Mouse (Mus musculus): ENCODE data around the gene Irak2. TPM values are rescaled to one million over a fixed set of nuclear protein-coding genes. Genes with fewer than 3 reads are reported as not detected.

Irak2 gene
- polyA plus RNA-seq, 1 experiment from 2014 or later, result 7.4 TPM

- Histone ChIP-seq H3K4me1 (ENCODE audit: control insufficient read depth, insufficient read depth, low read length) (no peaks in the 10 kb centered on the region), H3K36me3 (ENCODE audit: control insufficient read depth, insufficient read depth, low read length) (no peaks in the 10 kb centered on the region), H3K4me2 (replicated peaks; ENCODE audit: low read depth, low read length) (no peak overlapping the region), H3K27ac (ENCODE audit: low read length) (no peak overlapping the region), H3K4me3 (ENCODE audit: low read depth, low read length) (no peak overlapping the region), H3K9ac (replicated peaks; ENCODE audit: low read depth, low read length) (no peak overlapping the region), H3K27me3 (ENCODE audit: control insufficient read depth, insufficient read depth, low read length) (no peaks in the 10 kb centered on the region), H3K9me3 (ENCODE audit: control insufficient read depth, low read depth, low read length) (no peaks in the 10 kb centered on the region)
- no peak for ATAC-seq (ENCODE audit: insufficient number of reproducible peaks, insufficient read depth, low FRiP score, low read depth)
- WGBS, result 71% methylated on average over 14 of the region's 14 CpGs
Observed at GRCm38 (mm10) chr6:113678246-113679012, 40.2 kb downstream of the Irak2 start.

DNA sequence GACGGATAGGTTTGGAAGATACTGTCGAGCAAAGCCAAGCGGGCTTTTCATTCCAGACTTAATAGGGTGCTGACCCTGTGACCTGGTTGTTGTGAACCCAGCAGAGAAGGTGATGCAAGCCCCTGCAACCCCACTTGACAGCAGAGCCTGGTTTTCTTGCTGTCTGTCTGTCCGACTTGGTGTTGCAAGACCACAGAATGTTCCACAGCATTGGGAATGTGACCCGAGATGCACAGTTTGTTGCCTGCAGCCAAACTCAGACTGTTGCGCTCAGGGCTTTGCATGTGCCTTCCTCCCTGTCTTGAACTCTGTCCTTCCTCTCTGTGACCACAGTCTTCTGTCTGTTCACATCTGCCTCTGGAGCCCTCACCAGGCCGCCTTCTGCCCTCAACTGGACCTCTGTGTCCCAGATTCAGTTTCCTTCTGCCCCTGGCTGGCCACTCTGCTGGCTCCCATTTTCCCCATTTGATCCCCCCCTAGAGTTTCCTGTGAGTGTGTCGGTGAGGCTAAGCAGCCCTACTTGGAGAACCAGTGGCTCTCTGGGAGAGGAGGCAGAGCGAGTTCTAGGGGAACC, 41.8 kb downstream of the Irak2 start:
- Histone ChIP-seq H3K4me3 (ENCODE audit: low read depth, low read length) (no peak overlapping the region), H3K9me3 (ENCODE audit: control insufficient read depth, low read depth, low read length) (no peaks in the 10 kb centered on the region), H3K27ac (ENCODE audit: low read length) (no peak overlapping the region), H3K36me3 (ENCODE audit: control insufficient read depth, insufficient read depth, low read length) (no peaks in the 10 kb centered on the region), H3K27me3 (ENCODE audit: control insufficient read depth, insufficient read depth, low read length) (no peaks in the 10 kb centered on the region), H3K4me2 (replicated peaks; ENCODE audit: low read depth, low read length) (no peak overlapping the region), H3K9ac (replicated peaks; ENCODE audit: low read depth, low read length) (no peak overlapping the region), H3K4me1 (ENCODE audit: control insufficient read depth, insufficient read depth, low read length) (no peaks in the 10 kb centered on the region)
- no peak for ATAC-seq (ENCODE audit: insufficient number of reproducible peaks, insufficient read depth, low FRiP score, low read depth)
- WGBS, result 78% methylated on average over 9 of the region's 9 CpGs

DNA sequence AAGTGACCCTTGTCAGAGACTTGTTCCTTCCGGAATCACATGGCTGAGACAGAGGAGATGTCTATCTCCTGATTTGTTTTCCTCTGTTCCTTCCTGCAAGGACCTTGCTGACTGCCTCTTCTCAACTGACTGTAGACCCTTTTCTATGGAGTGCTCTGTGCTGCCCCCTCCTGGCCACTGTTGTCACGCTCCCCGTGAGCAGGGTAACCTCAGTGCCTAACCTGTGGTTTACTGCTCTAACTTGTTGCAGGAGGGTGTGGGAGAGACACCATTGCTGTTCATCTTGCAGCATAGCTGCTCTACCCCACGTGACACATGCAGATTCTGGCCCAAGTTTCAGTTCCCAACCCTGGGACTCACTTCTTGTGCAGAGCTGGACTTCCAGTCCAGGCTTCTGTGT, 43.0 kb downstream of the Irak2 start:
- no peaks in the 10 kb centered on the region for H3K4me1 ChIP-seq (ENCODE audit: control insufficient read depth, insufficient read depth, low read length)
- H3K36me3 ChIP-seq (ENCODE audit: control insufficient read depth, insufficient read depth, low read length), result no peaks in the 10 kb centered on the region
- no peaks in the 10 kb centered on the region for H3K27me3 ChIP-seq (ENCODE audit: control insufficient read depth, insufficient read depth, low read length)
- H3K9me3 ChIP-seq (ENCODE audit: control insufficient read depth, low read depth, low read length), result no peaks in the 10 kb centered on the region
- H3K4me2 ChIP-seq (replicated peaks; ENCODE audit: low read depth, low read length), result no peak overlapping the region
- no peak for ATAC-seq (ENCODE audit: insufficient number of reproducible peaks, insufficient read depth, low FRiP score, low read depth)
- no peak overlapping the region for H3K27ac ChIP-seq (ENCODE audit: low read length)
- no peak overlapping the region for H3K9ac ChIP-seq (replicated peaks; ENCODE audit: low read depth, low read length)
- no peak overlapping the region for H3K4me3 ChIP-seq (ENCODE audit: low read depth, low read length)
- WGBS, result 20% methylated on average over 4 of the region's 4 CpGs

DNA sequence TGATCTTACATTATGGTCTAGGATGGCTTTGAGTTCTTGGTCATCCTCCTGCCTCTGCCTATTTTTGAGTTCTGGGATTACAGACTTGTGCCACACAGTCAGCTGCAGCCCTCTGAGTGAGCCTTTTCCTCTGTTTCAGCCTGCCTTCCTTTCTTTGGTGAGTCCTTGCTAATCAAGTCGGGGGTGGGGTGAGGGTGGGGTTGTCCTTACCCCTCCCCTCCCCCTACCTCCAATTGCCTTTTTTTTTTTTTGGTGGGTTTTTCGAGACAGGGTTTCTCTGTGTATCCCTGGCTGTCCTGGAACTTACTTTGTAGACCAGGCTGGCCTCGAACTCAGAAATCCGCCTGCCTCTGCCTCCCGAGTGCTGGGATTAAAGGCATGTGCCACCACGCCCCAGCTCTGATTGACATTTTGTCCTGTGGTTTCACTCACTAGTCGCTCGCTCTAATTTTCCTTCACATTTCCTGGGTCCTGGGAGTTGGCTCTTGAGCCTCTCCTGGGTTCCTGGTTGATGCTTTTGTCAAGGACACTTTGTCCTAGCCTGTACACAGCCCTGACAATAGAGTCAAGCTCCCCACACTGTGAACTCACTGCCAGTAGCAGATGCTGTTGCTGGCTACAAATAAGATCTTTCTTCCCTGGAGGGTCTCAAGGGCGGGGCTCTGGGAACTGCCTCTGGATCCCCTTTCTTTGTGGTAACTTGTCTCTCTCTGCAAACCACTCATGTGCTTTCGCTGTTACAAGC, 45.0 kb downstream of the Irak2 start:
- no peak overlapping the region for H3K4me2 ChIP-seq (replicated peaks; ENCODE audit: low read depth, low read length)
- WGBS, result 88% methylated on average over 10 of the region's 10 CpGs

GRCm38 (mm10) chr6:113686551-113687125, 48.4 kb downstream of the Irak2 start:
- Histone ChIP-seq H3K9me3 (ENCODE audit: control insufficient read depth, low read depth, low read length) (no peaks in the 10 kb centered on the region), H3K4me3 (ENCODE audit: low read depth, low read length) (no peak overlapping the region), H3K9ac (replicated peaks; ENCODE audit: low read depth, low read length) (no peak overlapping the region), H3K27ac (ENCODE audit: low read length) (no peak overlapping the region), H3K4me2 (replicated peaks; ENCODE audit: low read depth, low read length) (no peak overlapping the region), H3K27me3 (ENCODE audit: control insufficient read depth, insufficient read depth, low read length) (no peaks in the 10 kb centered on the region), H3K4me1 (ENCODE audit: control insufficient read depth, insufficient read depth, low read length) (peaks cover 12% of the 10 kb centered on the region; the same call in 1 of the 2 replicates), H3K36me3 (ENCODE audit: control insufficient read depth, insufficient read depth, low read length) (no peaks in the 10 kb centered on the region)
- 38% methylated on average over 8 of the region's 8 CpGs for WGBS
- ATAC-seq (ENCODE audit: insufficient number of reproducible peaks, insufficient read depth, low FRiP score, low read depth), result no peak

More for the DNA sequence above, 45.0 kb downstream of the Irak2 start:
- H3K27me3 ChIP-seq (ENCODE audit: control insufficient read depth, insufficient read depth, low read length), result no peaks in the 10 kb centered on the region
- no peaks in the 10 kb centered on the region for H3K4me1 ChIP-seq (ENCODE audit: control insufficient read depth, insufficient read depth, low read length)
- no peak overlapping the region for H3K4me3 ChIP-seq (ENCODE audit: low read depth, low read length)
- no peaks in the 10 kb centered on the region for H3K9me3 ChIP-seq (ENCODE audit: control insufficient read depth, low read depth, low read length)
- ATAC-seq (ENCODE audit: insufficient number of reproducible peaks, insufficient read depth, low FRiP score, low read depth), result no peak
- no peak overlapping the region for H3K27ac ChIP-seq (ENCODE audit: low read length)
- no peaks in the 10 kb centered on the region for H3K36me3 ChIP-seq (ENCODE audit: control insufficient read depth, insufficient read depth, low read length)
- no peak overlapping the region for H3K9ac ChIP-seq (replicated peaks; ENCODE audit: low read depth, low read length)

GRCm38 (mm10) chr6:113690008-113690399, 51.7 kb downstream of the Irak2 start:
- H3K4me1 ChIP-seq (ENCODE audit: control insufficient read depth, insufficient read depth, low read length), result peaks cover 12% of the 10 kb centered on the region; the same call in 1 of the 2 replicates
- no peaks in the 10 kb centered on the region for H3K27me3 ChIP-seq (ENCODE audit: control insufficient read depth, insufficient read depth, low read length)
- peak overlapping the region; percentile 86 for H3K27ac ChIP-seq (ENCODE audit: low read length)
- no peak overlapping the region for H3K9ac ChIP-seq (replicated peaks; ENCODE audit: low read depth, low read length)
- no peaks in the 10 kb centered on the region for H3K9me3 ChIP-seq (ENCODE audit: control insufficient read depth, low read depth, low read length)
- no peak overlapping the region for H3K4me3 ChIP-seq (ENCODE audit: low read depth, low read length)
- no peaks in the 10 kb centered on the region; the same call in 1 of the 2 replicates for H3K36me3 ChIP-seq (ENCODE audit: control insufficient read depth, insufficient read depth, low read length)
- H3K4me2 ChIP-seq (replicated peaks; ENCODE audit: low read depth, low read length), result peak overlapping the region; percentile 33
- peak; percentile 21 for ATAC-seq (ENCODE audit: insufficient number of reproducible peaks, insufficient read depth, low FRiP score, low read depth)
- WGBS, result 11% methylated on average over 7 of the region's 7 CpGs

DNA sequence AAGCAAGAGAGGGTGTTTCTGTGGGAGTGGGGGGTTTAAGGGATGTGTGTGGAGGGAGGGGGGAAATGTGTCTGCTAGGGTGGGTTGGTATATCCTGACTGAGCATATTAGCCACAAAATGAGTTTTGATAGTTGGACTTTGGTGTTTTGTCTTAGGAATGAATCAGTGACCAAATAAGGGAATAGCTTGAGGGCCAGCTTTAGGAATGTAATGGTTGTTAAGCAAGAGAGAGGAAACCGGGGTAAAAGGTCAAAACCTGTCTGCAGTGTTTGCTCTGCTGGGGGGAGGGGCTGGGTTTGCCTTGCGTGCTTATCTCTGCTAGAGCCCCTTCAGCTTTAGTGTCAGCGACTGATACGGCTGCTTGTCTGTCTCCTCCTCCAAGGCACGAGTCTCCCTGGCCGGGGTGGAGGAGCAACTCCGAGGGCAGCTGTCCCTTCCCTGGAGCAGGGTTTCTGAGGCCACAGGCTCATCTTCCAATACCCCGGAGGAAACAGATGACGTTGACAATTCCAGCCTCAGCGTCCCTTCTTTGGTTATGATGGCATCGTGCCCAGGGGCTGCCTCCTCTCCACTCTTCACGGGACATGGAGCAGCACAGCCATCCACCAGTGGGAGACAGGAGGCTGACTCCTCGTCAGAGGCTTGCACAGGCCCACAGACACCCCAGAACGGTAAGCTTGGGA, 52.3 kb downstream of the Irak2 start:
- no peaks in the 10 kb centered on the region for H3K9me3 ChIP-seq (ENCODE audit: control insufficient read depth, low read depth, low read length)

More for the DNA sequence above, 52.3 kb downstream of the Irak2 start:
- no peaks in the 10 kb centered on the region for H3K27me3 ChIP-seq (ENCODE audit: control insufficient read depth, insufficient read depth, low read length)
- H3K4me3 ChIP-seq (ENCODE audit: low read depth, low read length), result no peak overlapping the region; the same call in 1 of the 2 replicates
- no peaks in the 10 kb centered on the region; the same call in 1 of the 2 replicates for H3K36me3 ChIP-seq (ENCODE audit: control insufficient read depth, insufficient read depth, low read length)
- peak overlapping the region; percentile 86 for H3K27ac ChIP-seq (ENCODE audit: low read length)
- 2% methylated on average over 14 of the region's 14 CpGs for WGBS
- peak overlapping the region; percentile 33 for H3K4me2 ChIP-seq (replicated peaks; ENCODE audit: low read depth, low read length)
- peak; percentile 84 for ATAC-seq (ENCODE audit: insufficient number of reproducible peaks, insufficient read depth, low FRiP score, low read depth)
- peaks cover 12% of the 10 kb centered on the region; the same call in 1 of the 2 replicates for H3K4me1 ChIP-seq (ENCODE audit: control insufficient read depth, insufficient read depth, low read length)
- H3K9ac ChIP-seq (replicated peaks; ENCODE audit: low read depth, low read length), result no peak overlapping the region; the same call in 1 of the 2 replicates

All from stomach, embryonic 14.5 days (tissue).